Mouse (Mus musculus) forelimb bud, embryonic 11.5 days (tissue): ENCODE measurements at regions not wholly inside any gene's neighbourhood (a gene's known extent, or its start where the extent isn't known, plus 50 kb on each side); places are given as distances from the start of the nearest gene placed in this dataset.
A peak's percentile ranks its signal among the peaks of the same experiment; 100 is the strongest.

Experiments used
- DNase-seq: peaks from one replicate; pipeline ENCODE4 v3.0.0-alpha.2; 2012; ENCODE audit warnings: low read depth, low spot score

DNA sequence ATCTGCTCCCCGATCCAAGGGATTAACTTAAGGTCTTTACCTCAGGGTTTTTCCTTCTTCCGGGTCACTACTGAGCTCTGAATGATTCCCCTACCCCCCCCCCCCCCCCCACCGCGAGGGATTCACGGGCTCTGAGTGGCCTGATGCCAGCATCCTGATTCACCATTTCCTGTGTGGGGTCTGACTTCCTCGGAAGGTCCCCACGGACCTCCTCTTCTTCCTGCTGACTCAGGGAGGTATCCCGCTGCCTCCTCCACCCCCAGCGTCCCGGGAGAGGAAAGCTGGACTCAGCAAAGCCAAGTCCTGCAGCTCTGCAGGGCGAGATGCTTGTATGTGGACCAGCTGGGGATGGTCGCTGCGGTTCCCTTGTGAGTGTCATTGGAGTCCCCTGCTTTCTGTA lies 110.5 kb upstream of the Zfp217 start:
- no peak for DNase-seq

DNA sequence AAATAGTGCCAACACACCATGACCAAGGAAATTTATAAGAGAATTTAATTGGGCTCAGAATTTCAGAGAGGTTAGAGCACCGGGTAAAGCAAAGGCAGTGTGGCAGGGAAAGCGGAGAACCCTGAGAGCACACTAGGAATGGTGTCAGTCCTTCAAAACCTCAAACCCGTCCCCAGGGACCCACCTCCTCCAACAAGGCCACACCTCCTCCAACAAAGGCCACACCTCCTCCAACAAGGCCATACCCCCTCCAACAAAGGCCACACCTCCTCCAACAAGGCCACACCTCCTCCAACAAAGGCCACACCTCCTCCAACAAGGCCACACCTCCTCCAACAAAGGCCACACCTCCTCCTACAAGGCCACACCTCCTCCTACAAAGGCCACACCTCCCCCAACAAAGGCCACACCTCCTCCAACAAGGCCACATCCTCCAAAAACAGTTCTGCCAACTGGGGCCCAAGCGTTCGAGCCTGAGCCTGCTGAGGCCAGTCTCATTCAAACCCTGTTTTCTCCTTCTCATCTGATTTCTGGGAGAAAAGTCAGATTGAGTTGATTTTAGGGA lies 109.8 kb upstream of the Zfp217 start:
- no peak for DNase-seq

DNA sequence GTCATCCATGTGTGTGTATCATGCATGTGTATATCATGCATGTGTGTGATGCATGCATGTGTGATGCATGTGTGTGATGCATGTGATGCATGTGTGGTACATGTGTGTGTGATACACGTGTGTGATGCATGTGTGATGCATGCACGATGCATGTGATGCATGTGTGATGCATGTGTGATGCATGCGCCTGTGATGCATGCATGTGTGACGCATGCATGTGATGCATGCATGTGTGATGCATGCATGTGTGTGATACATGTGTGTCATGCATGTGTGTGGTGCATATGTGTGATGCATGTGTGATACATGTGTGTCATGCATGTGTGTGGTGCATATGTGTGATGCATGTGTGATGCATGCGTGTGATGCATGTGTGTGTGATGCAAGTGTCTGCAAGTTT lies 108.1 kb upstream of the Zfp217 start:
- no peak for DNase-seq

DNA sequence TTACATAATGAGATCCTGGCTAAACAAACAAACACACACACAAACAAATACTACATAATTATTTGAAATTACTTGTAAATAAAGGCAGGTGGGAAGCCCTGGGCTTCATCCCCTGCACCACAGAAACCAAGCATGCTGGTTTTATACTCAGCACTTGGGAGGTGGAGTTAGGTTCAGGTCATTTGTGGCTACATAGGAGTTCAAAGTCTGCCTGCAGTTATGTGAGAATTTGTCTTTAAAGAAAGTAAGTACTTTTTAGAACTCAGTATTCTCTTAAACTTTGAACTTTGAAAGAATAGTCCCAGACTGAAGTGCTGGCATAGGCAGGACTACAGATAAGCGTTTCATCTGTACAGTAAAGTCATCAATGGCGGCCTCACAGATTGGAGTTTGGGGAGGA lies 107.6 kb upstream of the Zfp217 start:
- DNase-seq = no peak

DNA sequence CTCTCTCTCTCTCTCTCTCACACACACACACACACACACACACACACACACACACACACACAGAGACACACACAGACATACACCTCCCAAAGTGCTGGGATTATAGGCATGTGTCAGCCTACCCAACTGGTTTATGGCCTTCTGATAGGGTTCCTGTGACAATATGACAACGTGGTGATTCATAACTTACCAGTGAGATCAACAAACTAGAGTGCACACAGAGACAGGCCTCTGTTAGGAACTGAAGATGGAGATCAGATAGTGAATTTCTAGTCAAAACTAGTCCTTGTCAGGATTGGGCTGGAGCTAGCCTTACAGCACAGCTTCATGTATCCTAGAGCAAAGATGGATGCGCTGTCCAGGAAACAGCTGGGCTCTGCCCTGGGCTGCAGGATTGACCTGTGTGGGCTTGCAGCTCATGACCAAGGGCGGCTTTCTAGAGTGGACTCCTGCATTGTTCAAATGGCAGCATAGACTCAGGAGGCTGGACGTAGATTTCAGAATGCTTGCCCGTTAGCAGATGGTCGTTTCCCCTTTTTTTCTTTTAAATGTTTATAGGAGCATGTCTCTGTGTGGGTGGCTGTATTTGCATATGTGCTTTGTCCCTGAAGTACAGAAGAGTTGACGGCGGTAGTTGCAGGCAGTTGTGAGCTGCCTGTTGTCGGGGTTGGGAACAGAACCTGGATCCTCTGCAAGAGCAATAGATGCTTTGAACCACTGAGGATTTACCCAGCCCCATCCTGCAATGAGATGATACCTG lies 106.0 kb upstream of the Zfp217 start:
- no peak for DNase-seq

DNA sequence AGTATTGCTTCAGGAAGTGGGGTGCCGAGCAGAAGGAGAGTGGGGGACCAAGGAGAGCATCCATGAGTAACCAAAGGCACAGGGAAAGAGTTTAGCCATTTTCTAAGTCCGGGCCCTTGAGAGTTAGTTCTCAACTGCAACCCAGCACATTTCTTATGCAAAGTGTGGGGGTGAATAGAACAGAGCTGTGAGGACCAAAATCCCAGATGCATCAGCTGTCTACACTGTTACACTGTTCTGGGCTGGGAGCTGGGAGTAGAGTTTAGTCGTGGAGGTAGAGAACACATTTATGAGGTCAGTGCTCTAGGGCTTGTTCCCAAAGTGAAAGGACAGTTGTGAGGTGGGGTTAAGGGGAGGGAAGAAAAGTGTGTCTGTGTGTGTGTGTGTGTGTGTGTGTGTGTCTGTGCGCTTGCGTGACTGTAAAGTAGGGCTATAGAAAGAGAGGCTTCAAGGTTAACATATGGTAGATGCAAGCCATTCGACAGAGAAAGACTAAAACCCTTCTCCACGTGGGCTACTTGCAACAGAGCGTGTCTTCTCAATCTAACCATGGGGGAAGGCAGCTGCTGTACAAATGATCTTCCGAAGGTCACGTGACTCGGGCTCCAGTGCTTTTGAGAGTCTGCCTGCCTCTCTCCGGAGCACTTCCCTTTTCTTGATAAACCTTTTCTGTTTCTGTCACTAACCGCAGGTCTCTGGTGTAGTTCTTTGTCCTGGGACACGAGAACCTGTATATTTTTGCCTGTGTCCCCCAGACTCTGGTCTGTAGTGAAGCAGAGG lies 104.5 kb upstream of the Zfp217 start:
- DNase-seq = no peak

DNA sequence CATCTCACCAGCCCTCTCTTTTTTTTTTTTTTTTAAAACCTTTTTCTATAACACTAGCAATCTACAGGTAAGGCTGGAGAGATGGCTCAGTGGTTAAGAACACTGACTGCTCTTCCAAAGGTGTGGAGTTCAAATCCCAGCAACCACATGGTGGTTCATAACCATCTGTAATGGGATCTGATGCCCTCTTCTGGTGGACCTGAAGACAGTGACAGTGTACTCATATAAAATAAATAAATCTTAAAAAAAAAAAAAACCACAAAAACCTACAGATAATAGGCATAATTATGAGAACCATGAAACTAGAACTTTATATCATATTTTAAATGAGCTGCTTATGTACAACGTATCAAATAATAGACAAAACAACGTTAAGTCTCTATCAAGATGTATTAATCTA lies 102.8 kb upstream of the Zfp217 start:
- no peak for DNase-seq

DNA sequence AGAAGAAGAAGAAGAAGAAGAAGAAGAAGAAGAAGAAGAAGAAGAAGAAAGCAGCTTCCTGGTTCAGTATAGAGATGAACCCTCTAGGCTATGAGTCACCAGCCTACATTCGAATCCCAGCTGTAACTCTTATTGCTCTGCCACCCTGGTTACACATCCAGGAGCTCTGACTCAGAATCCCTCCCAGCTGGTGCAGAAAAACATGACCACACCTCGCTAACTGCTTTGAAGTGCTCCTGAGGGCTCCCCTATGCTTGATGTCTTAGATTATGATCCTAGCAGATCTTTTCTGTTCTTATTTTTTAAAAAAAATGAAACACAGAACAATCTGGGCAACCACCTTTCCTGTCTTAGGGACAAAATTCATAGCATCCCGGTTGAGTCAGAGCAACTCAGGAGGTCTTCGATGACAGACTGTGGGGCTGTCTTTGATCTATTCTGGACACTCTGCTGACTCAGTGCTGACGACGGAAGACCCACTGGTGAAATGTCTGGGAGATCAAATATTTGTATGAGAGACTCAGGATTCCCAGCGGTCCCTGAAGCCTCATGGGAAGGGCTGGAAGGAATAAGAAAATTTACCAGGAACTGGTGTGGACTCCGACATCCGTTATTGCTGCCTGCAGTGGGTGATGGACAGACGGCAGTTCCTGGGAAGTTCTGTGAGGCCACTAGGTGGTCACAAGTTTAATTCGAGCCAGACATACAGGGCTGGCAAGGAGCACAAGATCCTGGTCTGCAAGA lies 100.0 kb upstream of the Zfp217 start:
- no peak for DNase-seq

DNA sequence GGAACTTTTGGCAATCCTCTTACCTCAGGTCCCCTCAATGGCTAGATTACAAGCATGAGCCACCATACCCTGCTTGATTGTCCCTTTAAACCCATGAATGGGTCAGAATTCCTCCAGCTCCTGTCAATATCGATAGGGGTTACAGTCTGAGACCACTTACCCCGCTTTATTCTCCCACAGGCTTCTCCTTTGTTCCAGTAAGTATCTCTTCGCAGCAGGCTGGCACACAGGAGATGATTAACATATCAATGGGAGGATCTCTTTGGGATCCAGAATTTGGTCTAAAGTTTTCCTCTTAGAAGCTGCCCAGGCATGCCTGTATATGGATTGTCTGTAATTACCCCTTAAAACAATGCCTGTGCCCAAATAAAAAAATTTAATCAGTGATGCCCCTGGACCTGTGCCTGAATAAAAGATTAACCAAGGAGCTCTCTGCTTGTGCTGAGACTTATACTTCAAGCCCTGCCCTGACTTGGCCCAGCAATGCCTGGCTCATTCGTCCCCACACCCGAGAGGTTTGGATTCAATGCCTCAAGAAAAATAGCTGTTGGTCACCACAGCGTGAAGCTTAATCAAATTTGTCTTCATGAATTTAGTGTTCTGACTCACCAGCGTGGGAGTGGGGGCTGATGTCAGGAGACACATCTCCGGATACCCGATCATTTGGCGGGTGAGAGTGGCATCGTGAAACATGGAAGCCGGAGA lies 97.9 kb upstream of the Zfp217 start:
- no peak for DNase-seq

DNA sequence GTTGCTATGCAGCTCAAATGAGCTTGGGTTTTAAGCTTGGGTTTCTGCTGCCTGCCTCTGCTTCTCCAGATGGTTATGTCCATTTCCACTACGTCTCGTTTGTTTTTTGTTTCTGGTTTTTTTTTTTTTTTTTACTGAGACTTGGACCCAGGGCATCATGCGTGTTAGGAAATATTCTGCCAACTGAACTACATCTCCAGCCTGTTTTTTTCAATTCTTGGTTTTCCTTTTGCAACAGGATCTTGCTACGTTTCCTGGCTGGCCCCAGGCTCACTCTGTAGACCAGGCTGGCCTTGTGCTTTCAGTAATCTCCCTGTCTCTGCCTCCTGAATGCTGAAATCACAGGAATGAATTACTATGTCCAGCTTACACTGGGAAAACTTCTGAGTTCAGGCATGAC lies 96.2 kb upstream of the Zfp217 start:
- DNase-seq = no peak

DNA sequence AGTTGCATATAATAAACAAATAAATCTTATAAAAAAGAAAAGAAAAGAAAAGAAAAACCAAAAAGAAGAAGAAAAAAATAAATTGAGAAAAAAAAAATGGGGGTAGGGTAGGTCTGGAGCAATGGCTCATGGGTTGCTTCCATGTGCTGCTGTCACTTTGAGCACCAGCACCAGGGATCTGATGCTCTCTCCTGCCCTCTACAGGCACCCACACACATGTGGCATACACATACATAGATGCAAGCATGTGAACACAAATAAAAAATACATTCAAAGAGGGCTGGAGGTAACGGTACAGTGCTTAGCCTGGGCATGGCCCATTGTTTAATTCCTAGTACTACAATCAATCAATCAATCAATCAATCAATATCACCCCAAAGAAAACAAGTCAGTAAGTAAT lies 90.1 kb upstream of the Zfp217 start:
- no peak for DNase-seq

DNA sequence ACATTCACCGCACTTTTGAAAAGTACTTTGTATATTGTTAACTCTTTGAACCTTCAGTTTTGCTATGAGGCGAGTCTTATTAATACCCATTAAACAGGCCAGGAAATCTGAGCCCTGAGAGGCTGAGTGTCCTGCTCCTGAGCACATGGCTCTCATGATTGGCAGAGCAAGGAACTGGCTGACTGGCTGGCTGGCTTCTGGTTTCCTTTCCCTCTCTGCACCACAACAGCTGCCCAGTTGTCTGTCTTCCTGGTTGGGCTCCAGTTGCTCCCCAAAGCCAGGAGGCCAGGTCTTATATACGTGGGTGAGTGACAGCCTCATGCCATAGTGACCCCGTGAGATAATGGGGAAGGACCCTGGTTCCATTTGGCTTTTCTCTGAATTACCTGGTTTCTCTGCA lies 85.5 kb upstream of the Zfp217 start:
- no peak for DNase-seq

DNA sequence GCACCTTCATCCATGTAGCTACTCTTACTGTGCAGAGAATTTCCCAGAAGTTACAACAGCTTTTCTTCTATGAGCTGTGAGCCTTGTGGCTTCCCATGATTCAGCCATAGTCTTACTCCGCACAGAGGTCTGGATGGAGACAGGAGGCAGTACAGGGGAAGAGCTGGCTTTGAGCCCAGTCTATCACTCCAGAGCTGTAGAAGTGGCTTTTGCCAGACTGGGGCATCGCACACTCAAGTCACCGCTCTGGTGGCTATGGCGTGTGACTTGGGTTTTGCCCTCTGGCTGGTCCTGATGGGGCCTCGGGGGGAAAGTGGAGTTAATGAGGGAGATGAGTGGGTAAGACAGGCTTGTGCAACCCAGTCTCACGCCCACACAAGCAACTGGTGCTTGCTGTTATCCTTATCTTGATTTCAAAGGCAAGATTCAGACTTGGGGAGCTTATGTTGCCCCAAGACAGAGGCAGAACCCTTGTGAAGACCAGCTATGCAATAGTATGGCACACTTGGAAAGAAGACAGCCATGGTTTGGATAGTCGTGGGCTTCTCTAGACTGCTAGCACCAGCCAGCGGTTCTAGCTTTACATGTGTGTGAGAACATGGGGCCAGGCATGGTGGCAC lies 81.7 kb upstream of the Zfp217 start:
- no peak for DNase-seq

DNA sequence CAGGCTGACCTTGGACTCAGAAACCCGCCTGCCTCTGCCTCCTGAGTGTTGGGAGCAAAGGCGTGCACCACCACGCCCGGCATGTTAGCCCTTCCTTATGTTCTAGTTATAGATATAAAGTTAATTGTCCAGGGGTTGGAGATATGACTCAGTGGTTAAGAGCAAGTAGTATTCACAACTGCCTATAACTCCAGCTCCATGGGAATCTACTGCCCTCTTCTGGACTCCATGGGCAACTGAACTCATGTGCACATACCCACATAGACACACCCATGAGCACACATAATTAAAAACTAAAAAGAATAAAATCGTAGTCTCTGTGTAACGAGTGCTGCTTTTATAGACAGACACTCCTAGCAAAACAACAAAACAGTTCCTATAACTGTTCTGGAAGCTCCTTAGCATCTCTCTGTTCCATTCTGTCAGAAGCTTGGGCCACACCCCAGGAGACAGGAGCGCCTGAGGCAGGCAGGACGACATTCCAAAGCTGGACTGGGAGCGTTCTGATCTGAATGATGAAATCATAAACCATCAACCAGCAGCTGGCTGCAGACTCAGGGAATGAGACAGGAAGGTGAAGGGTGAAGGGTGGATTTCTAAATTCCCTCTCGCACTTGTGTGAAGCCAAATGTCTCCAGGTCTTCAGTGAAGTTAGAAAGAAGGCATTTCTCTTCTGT lies 80.6 kb upstream of the Zfp217 start:
- DNase-seq = no peak

DNA sequence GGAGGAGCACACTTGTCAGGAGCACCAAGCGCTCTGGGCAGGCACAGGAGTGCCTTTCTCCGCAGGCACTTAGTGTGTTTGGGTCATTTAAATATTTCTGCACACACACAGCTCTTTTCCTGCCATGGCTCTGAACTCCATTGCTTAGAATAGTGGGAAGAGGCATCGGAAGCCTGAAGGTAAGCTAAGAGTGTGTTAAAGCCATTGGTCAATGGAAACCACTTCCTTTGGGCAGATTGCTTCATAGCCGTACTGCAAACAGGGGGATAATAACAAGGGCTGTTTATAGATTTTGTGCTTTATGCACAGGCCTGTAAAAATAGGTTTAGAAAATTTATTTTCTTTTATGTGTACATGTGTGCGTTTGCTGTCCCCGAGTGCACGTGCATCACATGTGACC lies 76.0 kb upstream of the Zfp217 start:
- DNase-seq = no peak

DNA sequence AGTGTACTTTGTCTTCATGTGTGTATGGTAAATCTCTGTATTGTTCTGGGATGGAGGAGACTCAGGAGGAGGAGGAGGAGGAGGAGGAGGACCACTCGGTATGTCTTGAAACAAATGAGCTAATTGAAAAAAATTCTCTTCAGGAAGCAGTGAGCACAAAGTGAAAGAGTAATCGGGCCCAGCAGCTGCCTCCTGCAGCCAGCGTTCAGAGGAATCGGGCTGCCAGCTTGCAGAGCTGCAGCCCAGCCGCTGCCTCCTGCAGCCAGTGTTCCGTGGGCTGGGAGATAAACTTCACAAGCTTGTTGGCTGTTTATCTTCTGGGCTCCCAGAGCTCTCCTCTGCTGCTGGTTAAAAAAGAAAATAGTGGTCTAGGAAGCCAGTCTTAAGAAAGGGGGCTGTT lies 74.9 kb upstream of the Zfp217 start:
- DNase-seq = no peak

DNA sequence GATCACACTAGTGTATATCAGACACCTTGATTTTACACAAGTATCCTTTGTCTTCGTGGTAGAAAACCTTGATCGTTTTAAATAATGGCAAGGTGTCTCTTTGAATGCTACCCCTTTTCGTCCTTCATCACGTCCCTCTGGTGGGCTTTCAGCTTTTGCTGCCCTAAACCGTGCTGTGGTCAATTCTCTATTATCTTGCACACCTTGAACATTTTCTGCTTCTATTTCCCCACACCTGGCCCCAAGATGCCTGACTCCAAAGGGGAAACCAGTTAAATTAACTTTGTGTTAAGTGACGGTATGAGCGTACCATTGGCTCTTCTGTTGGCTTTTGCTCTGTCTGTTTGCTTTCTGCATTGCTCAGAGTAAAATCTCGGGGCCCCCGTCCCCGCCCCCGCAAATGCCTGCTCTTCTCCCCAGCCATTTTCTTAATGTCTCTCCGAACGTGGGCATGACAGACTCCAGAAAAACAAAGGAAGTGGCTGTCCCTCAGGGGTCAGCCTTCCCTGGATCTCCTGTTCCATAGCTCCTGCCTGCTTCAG lies 74.2 kb upstream of the Zfp217 start:
- no peak for DNase-seq

DNA sequence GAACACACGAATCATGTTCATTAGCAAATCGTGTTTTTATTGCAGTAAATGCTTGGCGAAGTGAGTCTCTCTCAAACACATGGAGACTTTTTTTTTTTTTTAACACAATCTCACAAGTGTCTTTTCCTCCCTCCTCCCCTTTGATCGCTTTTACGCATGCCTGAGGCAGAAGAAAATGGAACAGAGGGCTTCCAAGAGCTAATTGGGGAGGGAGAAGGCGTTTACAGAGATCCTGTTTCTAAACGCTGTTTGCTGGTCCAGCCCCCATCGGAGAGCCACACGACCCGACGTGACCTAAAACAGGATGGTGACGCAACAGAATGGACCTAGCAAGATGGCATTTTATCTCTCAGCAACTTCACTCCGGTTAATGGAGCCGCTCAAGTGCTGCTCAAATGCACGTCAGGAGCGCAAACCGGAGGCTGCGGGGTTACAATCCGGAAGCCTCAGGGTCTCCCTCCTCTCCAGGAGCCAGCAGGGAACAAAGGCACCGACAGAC lies 73.0 kb upstream of the Zfp217 start:
- peak; percentile 69 for DNase-seq

DNA sequence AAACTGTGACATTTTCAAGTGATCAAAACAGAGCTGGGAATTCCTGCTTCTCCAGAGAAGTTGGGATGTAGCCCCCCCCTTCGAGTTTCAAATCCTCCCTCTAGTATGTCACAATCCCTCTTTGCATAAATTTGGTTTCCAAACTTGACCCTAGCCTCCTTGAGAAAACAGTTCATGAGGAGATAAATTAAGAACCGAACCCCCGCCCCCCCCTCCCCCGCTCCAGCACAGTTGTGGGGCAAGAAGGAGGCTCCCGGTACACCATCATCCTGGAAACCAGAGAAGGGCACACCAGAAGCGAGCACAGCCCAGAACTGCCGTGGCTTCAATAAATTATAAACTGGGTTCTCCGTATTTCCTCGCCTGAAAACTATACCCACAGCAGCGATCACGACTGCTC lies 72.5 kb upstream of the Zfp217 start:
- DNase-seq = no peak
